In the genomic region with DNA sequence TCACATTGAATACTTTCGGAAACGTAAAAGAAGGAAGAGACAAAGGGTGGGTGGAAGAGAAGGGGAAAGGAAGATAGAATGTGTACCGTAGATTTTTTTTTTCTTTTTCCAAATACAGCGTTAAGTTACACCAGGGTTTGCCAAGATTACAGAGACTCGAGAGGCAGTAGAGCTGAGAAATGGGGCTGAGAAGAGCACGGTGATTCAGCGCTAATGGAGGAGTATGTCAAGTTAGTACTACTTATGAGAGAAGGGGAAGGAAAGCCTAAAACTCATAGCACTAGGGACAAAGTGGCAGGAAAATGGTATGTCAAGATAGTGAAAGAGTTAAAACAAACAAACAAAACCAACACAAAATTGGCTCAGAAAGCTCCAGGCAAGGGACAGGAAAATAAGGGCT, we compare ENCODE assay signal across 8 mouse cellular contexts. TPM values are rescaled to one million over a fixed set of nuclear protein-coding genes. Genes with fewer than 3 reads are reported as not detected.
DNase-seq lines count a peak whose midpoint lies in the region; ATAC-seq and TF ChIP-seq lines count a peak whose summit lies in the region.

No protein-coding gene starts in this region.

- WGBS in cerebellum, adult 2 months: 9% methylated on average over 7 of the region's 7 CpGs
- WGBS in thymus, adult 2 months: 11% methylated on average over 7 of the region's 7 CpGs
- 20% methylated on average over 7 of the region's 7 CpGs for WGBS in limb, embryonic 13.5 days
- WGBS in small intestine, adult 2 months: 12% methylated on average over 7 of the region's 7 CpGs

- TF ChIP-seq CTCF in cerebellum, adult 2 months (IDR thresholded peaks at IDR 0.05; ENCODE audit: borderline replicate concordance, insufficient read depth, low read depth, low read length): no peak
- TF ChIP-seq CTCF in thymus, adult 2 months (IDR thresholded peaks at IDR 0.05; ENCODE audit: borderline replicate concordance, control insufficient read depth, extremely low read depth, insufficient read depth, low read length, poor library complexity): no peak
- no peak for TF ChIP-seq CTCF in small intestine, adult 2 months (IDR thresholded peaks at IDR 0.05; ENCODE audit: extremely low read depth, insufficient read length, insufficient replicate concordance, low read depth, low read length)

- H3K4me1 ChIP-seq in cerebellum, adult 2 months (ENCODE audit: control insufficient read depth, insufficient read depth, low read length): no peaks in the 10 kb centered on the region
- peaks cover 4% of the 10 kb centered on the region for H3K4me1 ChIP-seq in thymus, adult 2 months (replicated peaks; ENCODE audit: control insufficient read depth, insufficient read depth, low read length)
- peaks cover 12% of the 10 kb centered on the region for H3K4me1 ChIP-seq in limb, embryonic 13.5 days
- 0 out of 2 replicates have a peak, but pooled peaks cover 2% of the 10 kb centered on the region for H3K4me1 ChIP-seq in small intestine, adult 2 months (ENCODE audit: control insufficient read depth, insufficient read depth, insufficient read length, low read length)

- peak overlapping the region; percentile 97 for H3K4me3 ChIP-seq in cerebellum, adult 2 months (replicated peaks; ENCODE audit: insufficient read depth, low read depth, low read length)
- H3K4me3 ChIP-seq in thymus, adult 2 months (ENCODE audit: control insufficient read depth, insufficient read depth, low read length): peak overlapping the region; percentile 34
- H3K4me3 ChIP-seq in limb, embryonic 13.5 days: peak overlapping the region; percentile 84
- H3K4me3 ChIP-seq in small intestine, adult 2 months (ENCODE audit: low read depth, low read length): peak overlapping the region; percentile 98

- ATAC-seq in limb, embryonic 13.5 days (ENCODE audit: low FRiP score, low read depth): peak; percentile 8; the same call in 1 of the 2 replicates

- no peak for TF ChIP-seq POLR2A in cerebellum, adult 2 months (IDR thresholded peaks at IDR 0.05; ENCODE audit: borderline replicate concordance, insufficient read depth, low read length)
- no peak for TF ChIP-seq POLR2A in thymus, adult 2 months (IDR thresholded peaks at IDR 0.05; ENCODE audit: control insufficient read depth, extremely low read depth, insufficient read depth, low read length, poor library complexity)
- TF ChIP-seq POLR2A in small intestine, adult 2 months (IDR thresholded peaks at IDR 0.05; ENCODE audit: low read depth, low read length): no peak

- H3K9me3 ChIP-seq in limb, embryonic 13.5 days: no peaks in the 10 kb centered on the region; the same call in 1 of the 2 replicates

- H3K9ac ChIP-seq in limb, embryonic 13.5 days: peak overlapping the region; percentile 26; the same call in 1 of the 2 replicates

- no peaks in the 10 kb centered on the region for H3K27me3 ChIP-seq in cerebellum, adult 2 months (ENCODE audit: control insufficient read depth, insufficient read depth, low read length)
- no peaks in the 10 kb centered on the region for H3K27me3 ChIP-seq in thymus, adult 2 months (ENCODE audit: control insufficient read depth, insufficient read depth, low read length)
- H3K27me3 ChIP-seq in limb, embryonic 13.5 days: no peaks in the 10 kb centered on the region
- no peaks in the 10 kb centered on the region for H3K27me3 ChIP-seq in small intestine, adult 2 months (ENCODE audit: control insufficient read depth, insufficient read depth, low read length)

- peak overlapping the region; percentile 78 for H3K4me2 ChIP-seq in limb, embryonic 13.5 days (replicated peaks)

- no peak overlapping the region for H3K27ac ChIP-seq in cerebellum, adult 2 months (ENCODE audit: insufficient read depth, low read length)
- no peak overlapping the region for H3K27ac ChIP-seq in thymus, adult 2 months (ENCODE audit: control insufficient read depth, insufficient read depth, low read length)
- no peak overlapping the region for H3K27ac ChIP-seq in limb, embryonic 13.5 days
- H3K27ac ChIP-seq in small intestine, adult 2 months (ENCODE audit: insufficient read depth, low read depth, low read length): no peak overlapping the region

- H3K36me3 ChIP-seq in thymus, adult 2 months (ENCODE audit: control insufficient read depth, insufficient read depth, low read length): no peaks in the 10 kb centered on the region
- H3K36me3 ChIP-seq in limb, embryonic 13.5 days: peaks cover 16% of the 10 kb centered on the region
- peaks cover 8% of the 10 kb centered on the region for H3K36me3 ChIP-seq in small intestine, adult 2 months (ENCODE audit: control insufficient read depth, insufficient read depth, low read length)

- no peak for DNase-seq in cerebellum, adult 2 months
- no peak for DNase-seq in cerebellum, postnatal 4 days (ENCODE audit: low spot score in 2 of 2)
- DNase-seq in thymus, adult 2 months: no peak
- no peak for DNase-seq in thymus, postnatal 14 days
- DNase-seq in spleen, postnatal 36 days (ENCODE audit: low spot score in 2 of 2): no peak
- DNase-seq in layer of hippocampus, postnatal 10 days (ENCODE audit: low spot score in 2 of 2): no peak

RNA-seq across cellular contexts. Expression of a gene that starts 0.5 kb away (rescaled TPM):
- 17.4 and 19.7 TPM in 2 replicates for polyA plus RNA-seq in cerebellum, adult 2 months (2012; rRNA removed)
- 2.6 and 2.8 TPM in 2 replicates for polyA plus RNA-seq in thymus, adult 2 months (2012; rRNA removed)
- 50.2 and 50.7 TPM in 2 replicates for polyA plus RNA-seq in limb, embryonic 13.5 days (2015; fragmentation: Nextera tagmentation; extraction: Ambion mirVana)
- 0.86 and 1.3 TPM in 2 replicates for polyA plus RNA-seq in small intestine, adult 2 months (2012; rRNA removed)
- 10 to 100 TPM; 39.4 to 39.9 TPM for total RNA-seq in layer of hippocampus, postnatal 10 days (2021)

RNA-seq across cellular contexts. Expression of a gene that starts 46.4 kb away (rescaled TPM):
- polyA plus RNA-seq in cerebellum, adult 2 months (2012; rRNA removed): 9.9 and 11.6 TPM in 2 replicates
- 0.34 and 0.49 TPM in 2 replicates for polyA plus RNA-seq in thymus, adult 2 months (2012; rRNA removed)
- 4.9 and 5.3 TPM in 2 replicates for polyA plus RNA-seq in limb, embryonic 13.5 days (2015; fragmentation: Nextera tagmentation; extraction: Ambion mirVana)
- polyA plus RNA-seq in small intestine, adult 2 months (2012; rRNA removed): 0.51 and 0.52 TPM in 2 replicates
- total RNA-seq in layer of hippocampus, postnatal 10 days (2021): 10 to 100 TPM; 20.3 to 22.4 TPM

Comparison
In these comparisons a context has a peak if more than half of its experiments do, and no peak if none do; other contexts are left out.
1. H3K4me3 ChIP-seq: peak in every context shown above with its lines; median percentile 98 in small intestine, adult 2 months; 97 in cerebellum, adult 2 months; 84 in limb, embryonic 13.5 days; 34 in thymus, adult 2 months.